ENCODE assay signal across 8 mouse cellular contexts in the genomic region with DNA sequence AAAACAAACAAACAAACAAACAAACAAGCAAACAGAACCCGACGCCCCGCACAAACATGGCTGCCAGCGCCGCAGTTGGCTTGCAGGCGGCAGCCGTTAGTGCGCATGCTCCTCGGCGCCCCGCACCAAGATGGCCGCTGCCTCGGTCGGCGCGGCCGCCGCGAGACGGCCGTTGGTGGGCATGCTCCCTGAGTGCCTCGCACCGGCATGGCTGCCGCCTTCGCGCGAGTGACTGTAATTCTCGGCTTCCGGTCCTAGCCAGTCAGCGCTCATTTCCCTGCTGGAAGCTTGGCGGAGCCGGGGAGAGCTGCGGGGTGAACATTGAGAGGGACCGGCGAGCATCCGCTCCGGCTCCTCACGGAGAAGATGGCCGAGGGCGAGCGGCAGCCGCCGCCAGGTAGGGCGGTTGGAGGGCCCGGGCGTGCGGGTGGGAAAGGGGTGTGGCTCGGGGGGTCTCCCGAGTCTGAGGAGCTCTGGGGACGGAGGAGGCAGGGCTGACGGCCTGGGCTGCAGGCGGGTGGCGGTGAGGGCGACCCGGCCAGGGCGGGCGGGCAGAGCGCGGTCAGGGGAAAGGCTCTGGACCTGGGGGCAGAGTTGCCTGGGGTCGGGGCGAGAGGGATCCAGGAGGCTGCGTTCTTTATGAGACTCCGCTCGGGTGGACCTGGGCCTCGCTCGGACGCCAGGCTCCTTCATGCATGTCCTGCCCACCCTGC. TPM values are rescaled to one million over a fixed set of nuclear protein-coding genes. Genes with fewer than 3 reads are reported as not detected.
DNase-seq lines count a peak whose midpoint lies in the region; ATAC-seq and TF ChIP-seq lines count a peak whose summit lies in the region.

Gene Ptpa, plus strand, starts transcription at position 104 of the 713 bp plus-strand sequence.

- TF ChIP-seq CTCF in forebrain, postnatal 0 days (IDR thresholded peaks at IDR 0.05; ENCODE audit: low read depth), result no peak

- ATAC-seq in forebrain, postnatal 0 days, result peak; percentile 96
- ATAC-seq in lung, embryonic 15.5 days (ENCODE audit: borderline replicate concordance, extremely low read depth, low FRiP score, low TSS enrichment), result peak; percentile 88

- peak; percentile 89 for DNase-seq in ES-CJ7 (ENCODE audit: low read depth, low spot score)
- peak; percentile 93 for DNase-seq in cerebellum, adult 11-12 months
- peak; percentile 97 for DNase-seq in forebrain, postnatal 0 days
- peak; percentile 95 for DNase-seq in heart, postnatal 4 days
- peak; percentile 88 to 92 for DNase-seq in layer of hippocampus, adult 8-10 months (ENCODE audit: low spot score in 2 of 2)
- peak; percentile 87 for DNase-seq in ovary, adult 18-20 months (ENCODE audit: low spot score)
- peak; percentile 96 for DNase-seq in thymus, postnatal 0 days (ENCODE audit: low spot score)

- WGBS in forebrain, postnatal 0 days, result under 1% methylated on average over 61 of the region's 67 CpGs
- WGBS in lung, embryonic 15.5 days, result under 1% methylated on average over 66 of the region's 67 CpGs

- H3K36me3 ChIP-seq in forebrain, postnatal 0 days (ENCODE audit: insufficient read depth), result 0 out of 2 replicates have a peak, but pooled peaks cover 10% of the 10 kb centered on the region
- peaks cover 4% of the 10 kb centered on the region; the same call in 1 of the 2 replicates for H3K36me3 ChIP-seq in lung, embryonic 15.5 days

- H3K4me1 ChIP-seq in forebrain, postnatal 0 days (ENCODE audit: insufficient read depth), result peaks cover 16% of the 10 kb centered on the region
- peaks cover 40% of the 10 kb centered on the region for H3K4me1 ChIP-seq in lung, embryonic 15.5 days

- H3K27me3 ChIP-seq in forebrain, postnatal 0 days (ENCODE audit: insufficient read depth, low read length), result no peaks in the 10 kb centered on the region
- H3K27me3 ChIP-seq in lung, embryonic 15.5 days, result no peaks in the 10 kb centered on the region

- peak within 1 kb of the TSS; percentile 97 for H3K27ac ChIP-seq in forebrain, postnatal 0 days (ENCODE audit: low read depth, low read length)
- H3K27ac ChIP-seq in lung, embryonic 15.5 days, result peak within 1 kb of the TSS; percentile 98

- H3K4me2 ChIP-seq in forebrain, postnatal 0 days (ENCODE audit: low read depth), result peak within 1 kb of the TSS; percentile 85
- H3K4me2 ChIP-seq in lung, embryonic 15.5 days, result peak within 1 kb of the TSS; percentile 82

- H3K9me3 ChIP-seq in forebrain, postnatal 0 days (ENCODE audit: low read length), result no peaks in the 10 kb centered on the region
- H3K9me3 ChIP-seq in lung, embryonic 15.5 days, result no peaks in the 10 kb centered on the region

- H3K4me3 ChIP-seq in forebrain, postnatal 0 days (ENCODE audit: low read depth, low read length), result peak within 1 kb of the TSS; percentile 85
- H3K4me3 ChIP-seq in lung, embryonic 15.5 days, result peak within 1 kb of the TSS; percentile 87

- peak within 1 kb of the TSS; percentile 90 for H3K9ac ChIP-seq in forebrain, postnatal 0 days
- H3K9ac ChIP-seq in lung, embryonic 15.5 days, result peak within 1 kb of the TSS; percentile 95

RNA-seq across cellular contexts. Expression of gene Ptpa, which starts in this region (rescaled TPM):
- total RNA-seq in forebrain, postnatal 0 days (2014; rRNA removed), result 129 and 132 TPM in 2 replicates
- 143 and 148 TPM in 2 replicates for polyA plus RNA-seq in forebrain, postnatal 0 days (2015; fragmentation: Nextera tagmentation; extraction: Ambion mirVana)
- 100 to 1,000 TPM; 139 TPM for total RNA-seq in heart, postnatal 4 days (2021)
- 100 to 1,000 TPM; 165 to 175 (median 173) TPM for total RNA-seq in layer of hippocampus, adult 8-10 months (2022)
- 164 and 165 TPM in 2 replicates for polyA plus RNA-seq in lung, embryonic 15.5 days (2015; fragmentation: Nextera tagmentation; extraction: Ambion mirVana)
- polyA plus RNA-seq in thymus, postnatal 0 days (2015; fragmentation: Nextera tagmentation; extraction: Ambion mirVana), result 127 and 128 TPM in 2 replicates

Comparison
In these comparisons a context has a peak if more than half of its experiments do, and no peak if none do; other contexts are left out.
1. Peak in every context shown above with its lines: DNase-seq, ATAC-seq, H3K4me3 ChIP-seq and H3K27ac ChIP-seq.